Mouse (Mus musculus) heart, postnatal 36 days (tissue): ENCODE measurements around the gene Slc4a3. TPM values are rescaled to one million over a fixed set of nuclear protein-coding genes. Genes with fewer than 3 reads are reported as not detected.
A peak's percentile ranks its signal among the peaks of the same experiment; 100 is the strongest.

Source experiments
- DNase-seq, 2 experiments: peaks; one replicate each; pipeline ENCODE4 v3.0.0; 2021 to 2022
- intact Hi-C: fragments of 180-260 bp; cut with DNase I; formaldehyde crosslinking; loops from one replicate; pipeline ENCODE4 v1.15.1; 2025
- total RNA-seq, 2 experiments: library from RNA; stranded (reverse); gene quantifications; 2 replicates each; pipeline ENCODE4 v1.2.3; 2021

Slc4a3 gene
- total RNA-seq, 2 experiments from 2014 or later, result 233 to 249 TPM

GRCm38 (mm10) chr1:75589983-75590382 is 43.9 kb downstream of the Slc4a3 start:
- intact Hi-C loops, result no loop called here
- DNase-seq, result no peak

GRCm38 (mm10) chr1:75593956-75594355 is 47.9 kb downstream of the Slc4a3 start:
- intact Hi-C loops, result no loop called here
- no peak for DNase-seq

- no peak for DNase-seq
- intact Hi-C loops, result loop anchor here (5.0 kb wide), 1 partner anchor 253 kb away; no protein-coding TSS in a partner anchor
These were observed 48.8 kb downstream of the Slc4a3 start for GRCm38 (mm10) chr1:75594836-75595235.

- peak in 1 of 2 experiments; percentile 19 for DNase-seq
- intact Hi-C loops, result loop anchor here (2.0 to 5.0 kb wide), 3 partner anchors 37 to 254 kb away; no protein-coding TSS in a partner anchor
These were observed 49.9 kb downstream of the Slc4a3 start for GRCm38 (mm10) chr1:75595930-75596329.

GRCm38 (mm10) chr1:75596906-75597305 is 50.8 kb downstream of the Slc4a3 start:
- DNase-seq, result peak; percentile 23 to 36
- intact Hi-C loops, result loop anchor here (1.0 to 5.0 kb wide), 4 partner anchors 38 to 255 kb away; no protein-coding TSS in a partner anchor

GRCm38 (mm10) chr1:75597622-75598021 is 51.6 kb downstream of the Slc4a3 start:
- intact Hi-C loops, result loop anchor here (1.0 to 5.0 kb wide), 4 partner anchors 39 to 255 kb away; no protein-coding TSS in a partner anchor
- DNase-seq, result peak; percentile 55 to 69

- DNase-seq, result no peak
- intact Hi-C loops, result no loop called here
These were observed 55.7 kb downstream of the Slc4a3 start for GRCm38 (mm10) chr1:75601738-75602137.

- no peak for DNase-seq
- intact Hi-C loops, result no loop called here
These were observed 57.5 kb downstream of the Slc4a3 start for GRCm38 (mm10) chr1:75603584-75603983.

GRCm38 (mm10) chr1:75608225-75608624 is 62.2 kb downstream of the Slc4a3 start:
- DNase-seq, result no peak
- intact Hi-C loops, result no loop called here

- intact Hi-C loops, result no loop called here
- DNase-seq, result no peak
These were observed 62.7 kb downstream of the Slc4a3 start for GRCm38 (mm10) chr1:75608625-75609263.

- intact Hi-C loops, result no loop called here
These were observed 63.2 kb downstream of the Slc4a3 start for GRCm38 (mm10) chr1:75609264-75609662.

GRCm38 (mm10) chr1:75610553-75610952 is 64.5 kb downstream of the Slc4a3 start:
- intact Hi-C loops, result no loop called here
- DNase-seq, result no peak

More at GRCm38 (mm10) chr1:75609264-75609662, 63.2 kb downstream of the Slc4a3 start:
- DNase-seq, result no peak

Other genes starting within 250 kb of the Slc4a3 start
- gene Dnpep, start 228.3 kb upstream of the Slc4a3 start, total RNA-seq, result 10 to 100 TPM; 78.0 to 89.7 TPM
- gene Des, start 185.9 kb upstream of the Slc4a3 start, total RNA-seq, result 1,000 to 10,000 TPM; 1,347 to 1,420 TPM
- 100 to 1,000 TPM; 120 to 128 TPM for gene Speg, start 171.0 kb upstream of the Slc4a3 start, total RNA-seq
- 10 to 100 TPM; 35.5 to 39.9 TPM for gene Gmppa, start 110.3 kb upstream of the Slc4a3 start, total RNA-seq
- not detected for gene Asic4, start 95.8 kb upstream of the Slc4a3 start, total RNA-seq
- gene Chpf, start 67.0 kb upstream of the Slc4a3 start, total RNA-seq, result 10 to 100 TPM; 25.5 to 26.8 TPM
- under 1 TPM; 0.11 to 0.19 TPM for gene Tmem198, start 66.7 kb upstream of the Slc4a3 start, total RNA-seq
- gene Obsl1, start 39.8 kb upstream of the Slc4a3 start, total RNA-seq, result 100 to 1,000 TPM; 130 to 136 TPM
- 1 to 10 TPM; 3.6 TPM for gene Inha, start 39.2 kb upstream of the Slc4a3 start, total RNA-seq
- 10 to 100 TPM in 1 of 2 experiments, 1 to 10 TPM in 1; 9.2 to 14.1 TPM for gene Stk11ip, start 24.7 kb upstream of the Slc4a3 start, total RNA-seq